Mouse (Mus musculus): Measurements from ENCODE around the gene Ddx54. TPM values are rescaled to one million over a fixed set of nuclear protein-coding genes. Genes with fewer than 3 reads are reported as not detected.
A peak's percentile ranks its signal among the peaks of the same experiment; 100 is the strongest.

The Ddx54 gene
- total and polyA plus RNA-seq, 2 experiments from 2014 or later: 18.2 to 23.0 TPM

GRCm38 (mm10) chr5:120606590-120607200, 5.8 kb upstream of the Ddx54 start:
- H3K4me3 ChIP-seq (ENCODE audit: low read depth, low read length): no peak overlapping the region
- TF ChIP-seq EP300 (IDR thresholded peaks at IDR 0.05; ENCODE audit: low read depth) (no peak), CTCF (IDR thresholded peaks at IDR 0.05; ENCODE audit: low read depth) (no peak)
- 69% methylated on average over 25 of the region's 25 CpGs for WGBS
- no peaks in the 10 kb centered on the region for H3K9me3 ChIP-seq (replicated peaks; ENCODE audit: control insufficient read depth, low read length)
- H3K36me3 ChIP-seq (replicated peaks; ENCODE audit: control insufficient read depth, insufficient read depth, low read length): no peaks in the 10 kb centered on the region
- H3K4me2 ChIP-seq (ENCODE audit: low read depth, low read length): no peak overlapping the region
- H3K27me3 ChIP-seq (ENCODE audit: control insufficient read depth, insufficient read depth, low read length): no peaks in the 10 kb centered on the region
- no peak overlapping the region for H3K9ac ChIP-seq (replicated peaks; ENCODE audit: low read depth, low read length)
- H3K27ac ChIP-seq (ENCODE audit: low read depth): no peak overlapping the region
- DNase-seq (ENCODE audit: low spot score) (no peak), ATAC-seq (ENCODE audit: insufficient read depth, low read depth) (no peak)
- peaks cover 9% of the 10 kb centered on the region; the same call in 1 of the 2 replicates for H3K4me1 ChIP-seq (ENCODE audit: control insufficient read depth, insufficient read depth)

- DNase-seq (ENCODE audit: low spot score): no peak
- ATAC-seq (ENCODE audit: insufficient read depth, low read depth): no peak
- H3K9me3 ChIP-seq (replicated peaks; ENCODE audit: control insufficient read depth, low read length): no peaks in the 10 kb centered on the region
- TF ChIP-seq EP300 (IDR thresholded peaks at IDR 0.05; ENCODE audit: low read depth) (no peak), CTCF (IDR thresholded peaks at IDR 0.05; ENCODE audit: low read depth) (no peak)
- H3K27ac ChIP-seq (ENCODE audit: low read depth): no peak overlapping the region
- 78% methylated on average over 3 of the region's 3 CpGs for WGBS
- H3K4me2 ChIP-seq (ENCODE audit: low read depth, low read length): no peak overlapping the region
- no peak overlapping the region for H3K9ac ChIP-seq (replicated peaks; ENCODE audit: low read depth, low read length)
- H3K4me1 ChIP-seq (ENCODE audit: control insufficient read depth, insufficient read depth): peaks cover 10% of the 10 kb centered on the region; the same call in 1 of the 2 replicates
- no peak overlapping the region for H3K4me3 ChIP-seq (ENCODE audit: low read depth, low read length)
- H3K36me3 ChIP-seq (replicated peaks; ENCODE audit: control insufficient read depth, insufficient read depth, low read length): no peaks in the 10 kb centered on the region
- no peaks in the 10 kb centered on the region for H3K27me3 ChIP-seq (ENCODE audit: control insufficient read depth, insufficient read depth, low read length)
Measured at GRCm38 (mm10) chr5:120607335-120607734, 5.2 kb upstream of the Ddx54 start.

- no peak for ATAC-seq (ENCODE audit: insufficient read depth, low read depth)
- WGBS: 76% methylated on average over 16 of the region's 16 CpGs
- TF ChIP-seq EP300 (IDR thresholded peaks at IDR 0.05; ENCODE audit: low read depth) (no peak), CTCF (IDR thresholded peaks at IDR 0.05; ENCODE audit: low read depth) (no peak)
- H3K36me3 ChIP-seq (replicated peaks; ENCODE audit: control insufficient read depth, insufficient read depth, low read length): no peaks in the 10 kb centered on the region
- no peak overlapping the region for H3K27ac ChIP-seq (ENCODE audit: low read depth)
- no peak overlapping the region for H3K9ac ChIP-seq (replicated peaks; ENCODE audit: low read depth, low read length)
- DNase-seq (ENCODE audit: low spot score): no peak
- no peaks in the 10 kb centered on the region for H3K9me3 ChIP-seq (replicated peaks; ENCODE audit: control insufficient read depth, low read length)
- no peak overlapping the region for H3K4me2 ChIP-seq (ENCODE audit: low read depth, low read length)
- peaks cover 16% of the 10 kb centered on the region for H3K4me1 ChIP-seq (ENCODE audit: control insufficient read depth, insufficient read depth)
- H3K27me3 ChIP-seq (ENCODE audit: control insufficient read depth, insufficient read depth, low read length): no peaks in the 10 kb centered on the region
- H3K4me3 ChIP-seq (ENCODE audit: low read depth, low read length): no peak overlapping the region
Measured at GRCm38 (mm10) chr5:120609246-120609775, 3.2 kb upstream of the Ddx54 start.

GRCm38 (mm10) chr5:120610906-120611305, 1.6 kb upstream of the Ddx54 start:
- 91% methylated on average over 5 of the region's 5 CpGs for WGBS
- no peaks in the 10 kb centered on the region for H3K36me3 ChIP-seq (replicated peaks; ENCODE audit: control insufficient read depth, insufficient read depth, low read length)
- peak overlapping the region; percentile 82; the same call in 1 of the 2 replicates for H3K4me3 ChIP-seq (ENCODE audit: low read depth, low read length)
- ATAC-seq (ENCODE audit: insufficient read depth, low read depth) (no peak), DNase-seq (ENCODE audit: low spot score) (no peak)
- H3K4me1 ChIP-seq (ENCODE audit: control insufficient read depth, insufficient read depth): peaks cover 16% of the 10 kb centered on the region
- peak overlapping the region; percentile 51; the same call in 1 of the 2 replicates for H3K9ac ChIP-seq (replicated peaks; ENCODE audit: low read depth, low read length)
- H3K27ac ChIP-seq (ENCODE audit: low read depth): no peak overlapping the region
- H3K27me3 ChIP-seq (ENCODE audit: control insufficient read depth, insufficient read depth, low read length): no peaks in the 10 kb centered on the region
- TF ChIP-seq CTCF (IDR thresholded peaks at IDR 0.05; ENCODE audit: low read depth) (no peak), EP300 (IDR thresholded peaks at IDR 0.05; ENCODE audit: low read depth) (no peak)
- H3K4me2 ChIP-seq (ENCODE audit: low read depth, low read length): peak overlapping the region; percentile 81
- no peaks in the 10 kb centered on the region for H3K9me3 ChIP-seq (replicated peaks; ENCODE audit: control insufficient read depth, low read length)

- peaks cover 16% of the 10 kb centered on the region for H3K4me1 ChIP-seq (ENCODE audit: control insufficient read depth, insufficient read depth)
- ATAC-seq (ENCODE audit: insufficient read depth, low read depth) (no peak), DNase-seq (ENCODE audit: low spot score) (no peak)
- H3K27me3 ChIP-seq (ENCODE audit: control insufficient read depth, insufficient read depth, low read length): no peaks in the 10 kb centered on the region
- H3K4me2 ChIP-seq (ENCODE audit: low read depth, low read length): peak overlapping the region; percentile 81
- H3K9ac ChIP-seq (replicated peaks; ENCODE audit: low read depth, low read length): peak overlapping the region; percentile 51
- H3K4me3 ChIP-seq (ENCODE audit: low read depth, low read length): peak overlapping the region; percentile 82
- TF ChIP-seq CTCF (IDR thresholded peaks at IDR 0.05; ENCODE audit: low read depth) (no peak), EP300 (IDR thresholded peaks at IDR 0.05; ENCODE audit: low read depth) (no peak)
- H3K27ac ChIP-seq (ENCODE audit: low read depth): 0 out of 2 replicates have a peak overlapping the region, but pooled peaks have one; percentile 83
- 56% methylated on average over 8 of the region's 8 CpGs for WGBS
- no peaks in the 10 kb centered on the region for H3K36me3 ChIP-seq (replicated peaks; ENCODE audit: control insufficient read depth, insufficient read depth, low read length)
- H3K9me3 ChIP-seq (replicated peaks; ENCODE audit: control insufficient read depth, low read length): no peaks in the 10 kb centered on the region
Measured at GRCm38 (mm10) chr5:120611416-120611815, 1.1 kb upstream of the Ddx54 start.
